Mouse (Mus musculus) liver, postnatal 0 days (tissue): ENCODE results near the gene Sox5.

Experiments used
- CTCF ChIP-seq: sonication (generic); IDR thresholded peaks from 2 replicates; pipeline ENCODE4 v1.5.1; 2016; ENCODE audit warnings: antibody characterized with exemption, low read depth
- EP300 ChIP-seq: IDR thresholded peaks from 2 replicates; pipeline ENCODE4 v1.6.1; 2016; ENCODE audit warnings: antibody characterized with exemption, low read depth, mild to moderate bottlenecking

DNA sequence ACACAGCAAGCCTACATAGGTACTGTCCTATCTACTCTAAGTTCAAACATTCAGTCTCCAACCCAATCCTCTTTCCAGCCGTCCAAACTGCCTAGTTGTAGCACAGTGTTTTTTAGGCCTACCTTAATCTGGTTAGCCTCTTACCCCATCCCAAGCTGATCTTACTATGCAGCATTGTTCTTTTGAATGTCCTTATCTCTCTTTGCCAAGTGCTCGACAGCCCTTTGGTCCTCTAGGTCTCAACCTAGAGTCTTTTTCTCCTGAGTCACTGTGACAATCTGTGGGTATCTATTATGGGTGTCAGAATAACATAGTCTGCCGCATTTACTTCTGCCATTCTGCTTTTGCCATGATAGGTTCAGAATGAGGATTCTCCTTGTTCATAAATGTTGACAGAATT, 598.7 kb downstream of the Sox5 start:
- TF ChIP-seq CTCF (no peak), EP300 (no peak)
